Mouse (Mus musculus) hindbrain, embryonic 10.5 days (tissue): Measurements from ENCODE around the gene Cygb. TPM values are rescaled to one million over a fixed set of nuclear protein-coding genes. Genes with fewer than 3 reads are reported as not detected.

Experiments used
- DNase-seq: peaks from one replicate; pipeline ENCODE4 v3.0.0-alpha.2; 2017; ENCODE audit warnings: low spot score
- H3K27ac ChIP-seq: fragments of 300-500 bp; sonication (generic); 2 replicates; pipeline ENCODE4 v1.5.1; 2016; ENCODE audit warnings: mild to moderate bottlenecking, moderate library complexity
- H3K27me3 ChIP-seq: fragments of 300-500 bp; sonication (generic); 2 replicates; pipeline ENCODE4 v1.6.1; 2016; ENCODE audit warnings: mild to moderate bottlenecking; ENCODE audit not compliant: poor library complexity, insufficient read depth, severe bottlenecking
- H3K36me3 ChIP-seq: fragments of 300-500 bp; sonication (generic); 2 replicates; pipeline ENCODE4 v1.6.1; 2016; ENCODE audit warnings: mild to moderate bottlenecking, moderate library complexity
- H3K4me1 ChIP-seq: fragments of 300-500 bp; sonication (generic); replicated peaks from 2 replicates; pipeline ENCODE4 v1.6.1; 2016; ENCODE audit warnings: mild to moderate bottlenecking
- H3K4me3 ChIP-seq: fragments of 300-500 bp; sonication (generic); 2 replicates; pipeline ENCODE4 v1.5.1; 2016; ENCODE audit warnings: mild to moderate bottlenecking, moderate library complexity
- H3K9me3 ChIP-seq: fragments of 300-500 bp; sonication (generic); 2 replicates; pipeline ENCODE4 v1.6.1; 2016; ENCODE audit warnings: mild to moderate bottlenecking, moderate library complexity
- WGBS: fragments of 180-500 bp; shearing (Covaris S2); methylation state at CpG from one replicate; pipeline ENCODE4 v1.1.7; 2016; 5-methylcytosine and 5-hydroxymethylcytosine counted together
- polyA plus RNA-seq: library from polyadenylated mRNA; unstranded; fragments of >200 nt; fragmentation: Nextera tagmentation; extraction: Ambion mirVana; gene quantifications from 2 replicates; pipeline ENCODE4 v1.2.1, GENCODE M21; 2016

Cygb gene
- polyA plus RNA-seq, 1 experiment from 2014 or later, result 3.5 TPM

- peaks cover 75% of the 10 kb centered on the region for H3K27me3 ChIP-seq
- peaks cover 73% of the 10 kb centered on the region for H3K4me1 ChIP-seq
- H3K27ac ChIP-seq, result peak overlapping the region; percentile 41
- H3K9me3 ChIP-seq, result no peaks in the 10 kb centered on the region
- DNase-seq, result no peak
- H3K4me3 ChIP-seq, result no peak overlapping the region
- no peaks in the 10 kb centered on the region for H3K36me3 ChIP-seq
- WGBS, result 77% methylated on average over 15 of the region's 15 CpGs
These were observed 5.0 kb upstream of the Cygb start for GRCm38 (mm10) chr11:116659027-116659621.

GRCm38 (mm10) chr11:116658238-116658637, 4.1 kb upstream of the Cygb start:
- Histone ChIP-seq H3K27me3 (peaks cover 77% of the 10 kb centered on the region), H3K9me3 (no peaks in the 10 kb centered on the region), H3K36me3 (no peaks in the 10 kb centered on the region), H3K4me1 (peaks cover 73% of the 10 kb centered on the region), H3K27ac (peak overlapping the region; percentile 92), H3K4me3 (peak overlapping the region; percentile 48; the same call in 1 of the 2 replicates)
- WGBS, result 65% methylated on average over 10 of the region's 10 CpGs
- no peak for DNase-seq

GRCm38 (mm10) chr11:116657311-116658223, 3.5 kb upstream of the Cygb start:
- H3K4me1 ChIP-seq, result peaks cover 73% of the 10 kb centered on the region
- H3K4me3 ChIP-seq, result peak overlapping the region; percentile 48
- peak; percentile 96 for DNase-seq
- peak overlapping the region; percentile 92 for H3K27ac ChIP-seq
- no peaks in the 10 kb centered on the region for H3K36me3 ChIP-seq
- H3K9me3 ChIP-seq, result no peaks in the 10 kb centered on the region
- WGBS, result 11% methylated on average over 22 of the region's 22 CpGs
- peaks cover 77% of the 10 kb centered on the region for H3K27me3 ChIP-seq

- WGBS, result 80% methylated on average over 16 of the region's 16 CpGs
- H3K27me3 ChIP-seq, result peaks cover 77% of the 10 kb centered on the region
- H3K27ac ChIP-seq, result peak overlapping the region; percentile 92
- peaks cover 68% of the 10 kb centered on the region for H3K4me1 ChIP-seq
- H3K9me3 ChIP-seq, result no peaks in the 10 kb centered on the region
- no peak for DNase-seq
- no peaks in the 10 kb centered on the region for H3K36me3 ChIP-seq
- H3K4me3 ChIP-seq, result peak overlapping the region; percentile 48
These were observed 2.5 kb upstream of the Cygb start for GRCm38 (mm10) chr11:116656348-116657191.

- H3K9me3 ChIP-seq, result no peaks in the 10 kb centered on the region
- H3K4me1 ChIP-seq, result peaks cover 67% of the 10 kb centered on the region
- under 1% methylated on average over 47 of the region's 47 CpGs for WGBS
- peaks cover 80% of the 10 kb centered on the region for H3K27me3 ChIP-seq
- no peaks in the 10 kb centered on the region for H3K36me3 ChIP-seq
- DNase-seq, result peak; percentile 53
- peak overlapping the region; percentile 65 for H3K4me3 ChIP-seq
- H3K27ac ChIP-seq, result peak overlapping the region; percentile 79
These were observed 348 bp downstream of the Cygb start for GRCm38 (mm10) chr11:116653709-116654221.

GRCm38 (mm10) chr11:116653234-116653633, 879 bp downstream of the Cygb start, which contains the start of gene Prcd:
Gene Prcd, plus strand, starts transcription at chr11:116653534.
- no peaks in the 10 kb centered on the region for H3K36me3 ChIP-seq
- DNase-seq, result no peak
- H3K4me1 ChIP-seq, result peaks cover 70% of the 10 kb centered on the region
- H3K9me3 ChIP-seq, result no peaks in the 10 kb centered on the region
- WGBS, result 3% methylated on average over 10 of the region's 10 CpGs
- H3K4me3 ChIP-seq, result peak within 1 kb of the TSS; percentile 65
- peak within 1 kb of the TSS; percentile 79 for H3K27ac ChIP-seq
- peaks cover 83% of the 10 kb centered on the region for H3K27me3 ChIP-seq

GRCm38 (mm10) chr11:116652330-116653098, 1.6 kb downstream of the Cygb start:
- Histone ChIP-seq H3K27me3 (peaks cover 83% of the 10 kb centered on the region), H3K9me3 (no peaks in the 10 kb centered on the region), H3K36me3 (no peaks in the 10 kb centered on the region), H3K4me3 (0 out of 2 replicates have a peak overlapping the region, but pooled peaks have one; percentile 65), H3K27ac (peak overlapping the region; percentile 23; the same call in 1 of the 2 replicates), H3K4me1 (peaks cover 70% of the 10 kb centered on the region)
- WGBS, result 57% methylated on average over 25 of the region's 25 CpGs
- DNase-seq, result no peak

GRCm38 (mm10) chr11:116651339-116651738, 2.8 kb downstream of the Cygb start:
- H3K4me1 ChIP-seq, result peaks cover 70% of the 10 kb centered on the region
- H3K27ac ChIP-seq, result no peak overlapping the region
- 84% methylated on average over 8 of the region's 8 CpGs for WGBS
- no peaks in the 10 kb centered on the region for H3K9me3 ChIP-seq
- no peaks in the 10 kb centered on the region for H3K36me3 ChIP-seq
- H3K4me3 ChIP-seq, result no peak overlapping the region
- DNase-seq, result no peak
- peaks cover 83% of the 10 kb centered on the region for H3K27me3 ChIP-seq

- no peak for DNase-seq
- H3K9me3 ChIP-seq, result no peaks in the 10 kb centered on the region
- peaks cover 76% of the 10 kb centered on the region for H3K4me1 ChIP-seq
- no peak overlapping the region for H3K27ac ChIP-seq
- H3K27me3 ChIP-seq, result peaks cover 82% of the 10 kb centered on the region
- H3K36me3 ChIP-seq, result no peaks in the 10 kb centered on the region
- no peak overlapping the region for H3K4me3 ChIP-seq
- 86% methylated on average over 8 of the region's 8 CpGs for WGBS
These were observed 3.3 kb downstream of the Cygb start for GRCm38 (mm10) chr11:116650811-116651210.

GRCm38 (mm10) chr11:116649711-116650337, 4.3 kb downstream of the Cygb start:
- no peak overlapping the region for H3K4me3 ChIP-seq
- peaks cover 78% of the 10 kb centered on the region for H3K27me3 ChIP-seq
- H3K4me1 ChIP-seq, result peaks cover 82% of the 10 kb centered on the region
- 85% methylated on average over 13 of the region's 13 CpGs for WGBS
- H3K27ac ChIP-seq, result peak overlapping the region; percentile 76
- no peaks in the 10 kb centered on the region for H3K36me3 ChIP-seq
- no peak for DNase-seq
- no peaks in the 10 kb centered on the region for H3K9me3 ChIP-seq

- Histone ChIP-seq H3K36me3 (no peaks in the 10 kb centered on the region), H3K4me1 (peaks cover 82% of the 10 kb centered on the region), H3K9me3 (no peaks in the 10 kb centered on the region), H3K27ac (peak overlapping the region; percentile 76), H3K27me3 (peaks cover 74% of the 10 kb centered on the region), H3K4me3 (no peak overlapping the region)
- 64% methylated on average over 10 of the region's 10 CpGs for WGBS
- no peak for DNase-seq
These were observed 5.1 kb downstream of the Cygb start for GRCm38 (mm10) chr11:116648976-116649375.
